Mouse (Mus musculus) Patski (cell line): ENCODE measurements around the gene Stx17. TPM values are rescaled to one million over a fixed set of nuclear protein-coding genes. Genes with fewer than 3 reads are reported as not detected.

Experiments used
- ATAC-seq: fragments of 100-300 bp; one replicate; pipeline ENCODE4 v1.8.0; 2021
- CTCF ChIA-PET: fragments of 350-600 bp; sonication (Branson Sonifier 250); formaldehyde crosslinking; loops from one replicate; lab custom pipeline; 2022; ENCODE audit warnings: inconsistent platforms; lab: Charles Lee
- POLR2A ChIA-PET: fragments of 350-600 bp; sonication (Branson Sonifier 250); formaldehyde crosslinking; loops from one replicate; lab custom pipeline; 2022; ENCODE audit warnings: antibody characterized with exemption, inconsistent platforms; lab: Charles Lee
- DNase-seq: peaks from one replicate; pipeline ENCODE4 v3.0.0-alpha.2; 2011; ENCODE audit warnings: low read depth, low spot score
- H3K27me3 ChIP-seq: fragments of 371-371 bp; one replicate; pipeline ENCODE4 v1.5.1; 2021
- CTCF ChIP-seq: fragments of 100-300 bp; IDR thresholded peaks from one replicate; pipeline ENCODE4 v1.5.1; 2021
- in situ Hi-C: fragments of 300-500 bp; cut with MboI; formaldehyde crosslinking; loops from 3 replicates; pipeline ENCODE4 v1.11.1; 2018; ENCODE audit warnings: low pct_unique_long_range_greater_than_20kb, mixed read lengths
- polyA plus RNA-seq: library from polyadenylated mRNA; unstranded; gene quantifications from one replicate; pipeline ENCODE4 v1.2.3, GENCODE M21; 2021

The Stx17 gene
- 19.7 TPM for polyA plus RNA-seq

GRCm38 (mm10) chr4:48124773-48125469 is at the start of gene Stx17:
Stx17 (plus strand) TSS chr4:48124915.
- ATAC-seq (peak; percentile 94), DNase-seq (peak; percentile 54)
- peaks cover 29% of the 10 kb centered on the region for H3K27me3 ChIP-seq
- TF ChIP-seq CTCF: no peak
- CTCF ChIA-PET: no interaction called here
- in situ Hi-C loops: no loop called here
- POLR2A ChIA-PET: no interaction called here

GRCm38 (mm10) chr4:48076693-48077471 is 47.8 kb upstream of the Stx17 start:
- ChIA-PET CTCF (interaction anchor here (0.9 to 1.0 kb wide), 3 partner anchors 10 to 20 kb away, joined by 3 to 4 read pairs (median 3); no protein-coding TSS in a partner anchor), POLR2A (no interaction called here)
- no peak for ATAC-seq
- DNase-seq: no peak
- no peak for TF ChIP-seq CTCF
- in situ Hi-C loops: no loop called here
- H3K27me3 ChIP-seq: peaks cover 6% of the 10 kb centered on the region

- no peak for ATAC-seq
- in situ Hi-C loops: no loop called here
- ChIA-PET POLR2A (no interaction called here), CTCF (interaction anchor here (1.4 kb wide), 1 partner anchor 11 kb away, joined by 4 read pairs; no protein-coding TSS in a partner anchor)
- H3K27me3 ChIP-seq: peaks cover 6% of the 10 kb centered on the region
- no peak for DNase-seq
- no peak for TF ChIP-seq CTCF
Observed at GRCm38 (mm10) chr4:48078213-48078612, 46.5 kb upstream of the Stx17 start.

GRCm38 (mm10) chr4:48079285-48080039 is 45.3 kb upstream of the Stx17 start:
- TF ChIP-seq CTCF: no peak
- ChIA-PET POLR2A (no interaction called here), CTCF (no interaction called here)
- in situ Hi-C loops: no loop called here
- ATAC-seq: no peak
- H3K27me3 ChIP-seq: peaks cover 6% of the 10 kb centered on the region
- no peak for DNase-seq

GRCm38 (mm10) chr4:48083452-48083851 is 41.3 kb upstream of the Stx17 start:
- H3K27me3 ChIP-seq: peaks cover 10% of the 10 kb centered on the region
- CTCF ChIA-PET: interaction anchor here (0.8 kb wide), 1 partner anchor 14 kb away, joined by 3 read pairs; no protein-coding TSS in a partner anchor
- in situ Hi-C loops: no loop called here
- POLR2A ChIA-PET: no interaction called here
- no peak for TF ChIP-seq CTCF
- no peak for DNase-seq
- ATAC-seq: no peak

GRCm38 (mm10) chr4:48086609-48087008 is 38.1 kb upstream of the Stx17 start:
- ChIA-PET POLR2A (no interaction called here), CTCF (interaction anchor here (1.6 kb wide), 1 partner anchor 10 kb away, joined by 3 read pairs; no protein-coding TSS in a partner anchor)
- in situ Hi-C loops: no loop called here
- peaks cover 10% of the 10 kb centered on the region for H3K27me3 ChIP-seq
- TF ChIP-seq CTCF: no peak
- no peak for ATAC-seq
- no peak for DNase-seq

GRCm38 (mm10) chr4:48087497-48087896 is 37.2 kb upstream of the Stx17 start:
- ATAC-seq (no peak), DNase-seq (no peak)
- ChIA-PET POLR2A (no interaction called here), CTCF (interaction anchor here (1.6 to 1.7 kb wide), 2 partner anchors 10 to 20 kb away, joined by 3 read pairs; no protein-coding TSS in a partner anchor)
- in situ Hi-C loops: no loop called here
- H3K27me3 ChIP-seq: peaks cover 10% of the 10 kb centered on the region
- no peak for TF ChIP-seq CTCF

GRCm38 (mm10) chr4:48093221-48093620 is 31.5 kb upstream of the Stx17 start:
- ATAC-seq (no peak), DNase-seq (no peak)
- TF ChIP-seq CTCF: no peak
- ChIA-PET CTCF (no interaction called here), POLR2A (no interaction called here)
- H3K27me3 ChIP-seq: peaks cover 7% of the 10 kb centered on the region
- in situ Hi-C loops: no loop called here

GRCm38 (mm10) chr4:48100217-48100616 is 24.5 kb upstream of the Stx17 start:
- ATAC-seq (no peak), DNase-seq (no peak)
- POLR2A ChIA-PET: no interaction called here
- no peak for TF ChIP-seq CTCF
- peaks cover 13% of the 10 kb centered on the region for H3K27me3 ChIP-seq
- in situ Hi-C loops: no loop called here
- CTCF ChIA-PET: no interaction called here

GRCm38 (mm10) chr4:48101981-48102380 is 22.7 kb upstream of the Stx17 start:
- DNase-seq: no peak
- ATAC-seq: no peak
- in situ Hi-C loops: no loop called here
- TF ChIP-seq CTCF: no peak
- H3K27me3 ChIP-seq: peaks cover 29% of the 10 kb centered on the region
- ChIA-PET CTCF (no interaction called here), POLR2A (no interaction called here)
